Mouse (Mus musculus): Measurements from ENCODE around the gene Serpinf1.

GRCm38 (mm10) chr11:75461743-75462252 lies 39.3 kb upstream of the Serpinf1 start:
- TF ChIP-seq ZNF384 (IDR thresholded peaks at IDR 0.05; ENCODE audit: low read depth, low read length) (no peak), CHD2 (IDR thresholded peaks at IDR 0.05; ENCODE audit: low read depth, low read length) (no peak)
